Mouse (Mus musculus) hindbrain, embryonic 16.5 days (tissue): ENCODE results near the gene Socs3. TPM values are rescaled to one million over a fixed set of nuclear protein-coding genes. Genes with fewer than 3 reads are reported as not detected.

Source experiments
- ATAC-seq: fragments of 200-750 bp; cut with Nextera tagmentation; 2 replicates; pipeline ENCODE4 v1.8.0; 2017; ENCODE audit warnings: moderate TSS enrichment, moderate library complexity
- H3K27ac ChIP-seq: fragments of 300-500 bp; sonication (generic); 2 replicates; pipeline ENCODE4 v1.5.1; 2014; ENCODE audit warnings: low read depth, mild to moderate bottlenecking, control low read depth, low read length, moderate library complexity
- H3K27me3 ChIP-seq: fragments of 300-500 bp; sonication (generic); replicated peaks from 2 replicates; pipeline ENCODE4 v1.6.1; 2014; ENCODE audit warnings: low read length; ENCODE audit not compliant: control insufficient read depth, insufficient read depth
- H3K36me3 ChIP-seq: fragments of 300-500 bp; sonication (generic); 2 replicates; pipeline ENCODE4 v1.6.1; 2014; ENCODE audit warnings: mild to moderate bottlenecking, low read length, moderate library complexity, mixed read lengths; ENCODE audit not compliant: control insufficient read depth, insufficient read depth
- H3K4me1 ChIP-seq: fragments of 300-500 bp; sonication (generic); 2 replicates; pipeline ENCODE4 v1.6.1; 2014; ENCODE audit warnings: low read depth, low read length; ENCODE audit not compliant: control insufficient read depth, insufficient read depth
- H3K4me2 ChIP-seq: fragments of 300-500 bp; sonication (generic); 2 replicates; pipeline ENCODE4 v1.6.1; 2014; ENCODE audit warnings: mild to moderate bottlenecking, low read length, control low read depth, moderate library complexity
- H3K4me3 ChIP-seq: fragments of 300-500 bp; sonication (generic); 2 replicates; pipeline ENCODE4 v1.5.1; 2014; ENCODE audit warnings: mild to moderate bottlenecking, low read length, control low read depth, moderate library complexity
- H3K9ac ChIP-seq: fragments of 300-500 bp; sonication (generic); 2 replicates; pipeline ENCODE4 v1.6.1; 2014; ENCODE audit warnings: low read depth, mild to moderate bottlenecking, control low read depth, low read length, moderate library complexity
- H3K9me3 ChIP-seq: fragments of 300-500 bp; sonication (generic); 2 replicates; pipeline ENCODE4 v1.6.1; 2014; ENCODE audit warnings: mild to moderate bottlenecking, low read length, moderate library complexity; ENCODE audit not compliant: control insufficient read depth
- WGBS: fragments of 180-500 bp; shearing (Covaris S2); extraction: QIAGEN DNeasy Blood & Tissue Kit; methylation state at CpG from one replicate; pipeline ENCODE4 v1.1.7; 2014; 5-methylcytosine and 5-hydroxymethylcytosine counted together
- polyA plus RNA-seq: library from polyadenylated mRNA; unstranded; fragments of >200 nt; fragmentation: Nextera tagmentation; extraction: Ambion mirVana; gene quantifications from 2 replicates; pipeline ENCODE4 v1.2.1, GENCODE M21; 2015

Socs3 gene
- polyA plus RNA-seq, 1 experiment from 2014 or later: 7.5 TPM

- H3K4me2 ChIP-seq: no peak overlapping the region
- peaks cover 10% of the 10 kb centered on the region for H3K4me1 ChIP-seq
- H3K36me3 ChIP-seq: no peaks in the 10 kb centered on the region
- peaks cover 4% of the 10 kb centered on the region; the same call in 1 of the 2 replicates for H3K27me3 ChIP-seq
- WGBS: 6% methylated on average over 18 of the region's 18 CpGs
- H3K27ac ChIP-seq: peak overlapping the region; percentile 61
- H3K9ac ChIP-seq: no peak overlapping the region
- ATAC-seq: 0 out of 2 replicates have a peak, but pooled peaks have one; percentile 17
- H3K9me3 ChIP-seq: no peaks in the 10 kb centered on the region
- no peak overlapping the region for H3K4me3 ChIP-seq
Measured at GRCm38 (mm10) chr11:117975211-117975967, 5.5 kb upstream of the Socs3 start.

- H3K27me3 ChIP-seq: peaks cover 4% of the 10 kb centered on the region; the same call in 1 of the 2 replicates
- H3K36me3 ChIP-seq: no peaks in the 10 kb centered on the region
- no peaks in the 10 kb centered on the region for H3K9me3 ChIP-seq
- no peak overlapping the region for H3K27ac ChIP-seq
- no peak for ATAC-seq
- peaks cover 13% of the 10 kb centered on the region for H3K4me1 ChIP-seq
- H3K4me2 ChIP-seq: no peak overlapping the region
- whole genome bisulfite sequencing: 26% methylated on average over 14 of the region's 14 CpGs
- H3K4me3 ChIP-seq: no peak overlapping the region
- no peak overlapping the region for H3K9ac ChIP-seq
Measured at GRCm38 (mm10) chr11:117974327-117975125, 4.7 kb upstream of the Socs3 start.

GRCm38 (mm10) chr11:117973569-117973968 is 3.7 kb upstream of the Socs3 start:
- no peak for ATAC-seq
- no peak overlapping the region for H3K9ac ChIP-seq
- H3K27ac ChIP-seq: no peak overlapping the region
- H3K36me3 ChIP-seq: no peaks in the 10 kb centered on the region
- H3K9me3 ChIP-seq: no peaks in the 10 kb centered on the region
- 41% methylated on average over 5 of the region's 5 CpGs for WGBS
- H3K4me3 ChIP-seq: no peak overlapping the region
- H3K4me1 ChIP-seq: peaks cover 13% of the 10 kb centered on the region
- no peak overlapping the region for H3K4me2 ChIP-seq
- peaks cover 4% of the 10 kb centered on the region; the same call in 1 of the 2 replicates for H3K27me3 ChIP-seq

GRCm38 (mm10) chr11:117972656-117973558 is 3.1 kb upstream of the Socs3 start:
- no peak overlapping the region for H3K27ac ChIP-seq
- ATAC-seq: no peak
- no peak overlapping the region for H3K4me3 ChIP-seq
- WGBS: 68% methylated on average over 11 of the region's 11 CpGs
- H3K9ac ChIP-seq: no peak overlapping the region
- no peaks in the 10 kb centered on the region for H3K36me3 ChIP-seq
- H3K27me3 ChIP-seq: peaks cover 4% of the 10 kb centered on the region; the same call in 1 of the 2 replicates
- no peaks in the 10 kb centered on the region for H3K9me3 ChIP-seq
- no peak overlapping the region for H3K4me2 ChIP-seq
- peaks cover 18% of the 10 kb centered on the region for H3K4me1 ChIP-seq

- H3K36me3 ChIP-seq: no peaks in the 10 kb centered on the region
- WGBS: 53% methylated on average over 2 of the region's 2 CpGs
- no peak overlapping the region for H3K9ac ChIP-seq
- H3K9me3 ChIP-seq: no peaks in the 10 kb centered on the region
- ATAC-seq: no peak
- H3K4me1 ChIP-seq: peaks cover 30% of the 10 kb centered on the region
- no peak overlapping the region for H3K4me2 ChIP-seq
- H3K27ac ChIP-seq: no peak overlapping the region
- H3K4me3 ChIP-seq: no peak overlapping the region
- H3K27me3 ChIP-seq: peaks cover 4% of the 10 kb centered on the region; the same call in 1 of the 2 replicates
Measured at GRCm38 (mm10) chr11:117971646-117972242, 1.9 kb upstream of the Socs3 start.

- 55% methylated on average over 5 of the region's 6 CpGs for WGBS
- Histone ChIP-seq H3K4me3 (no peak overlapping the region), H3K9ac (no peak overlapping the region), H3K36me3 (no peaks in the 10 kb centered on the region), H3K27me3 (peaks cover 7% of the 10 kb centered on the region; the same call in 1 of the 2 replicates), H3K27ac (no peak overlapping the region), H3K4me2 (no peak overlapping the region), H3K4me1 (peaks cover 31% of the 10 kb centered on the region), H3K9me3 (no peaks in the 10 kb centered on the region)
- ATAC-seq: no peak
Measured at GRCm38 (mm10) chr11:117971100-117971499, 1.3 kb upstream of the Socs3 start.

GRCm38 (mm10) chr11:117969100-117969944 is 525 bp downstream of the Socs3 start:
- Histone ChIP-seq H3K27ac (peak overlapping the region; percentile 74), H3K4me1 (peaks cover 41% of the 10 kb centered on the region), H3K27me3 (peaks cover 7% of the 10 kb centered on the region; the same call in 1 of the 2 replicates), H3K4me2 (peak overlapping the region; percentile 90), H3K4me3 (peak overlapping the region; percentile 52), H3K9me3 (no peaks in the 10 kb centered on the region), H3K9ac (peak overlapping the region; percentile 71), H3K36me3 (no peaks in the 10 kb centered on the region)
- WGBS: 1% methylated on average over 54 of the region's 65 CpGs
- peak; percentile 91 for ATAC-seq

- peak overlapping the region; percentile 74 for H3K27ac ChIP-seq
- H3K4me1 ChIP-seq: peaks cover 47% of the 10 kb centered on the region
- peak overlapping the region; percentile 71 for H3K9ac ChIP-seq
- H3K4me3 ChIP-seq: peak overlapping the region; percentile 52
- ATAC-seq: peak; percentile 26; the same call in 1 of the 2 replicates
- H3K27me3 ChIP-seq: peaks cover 7% of the 10 kb centered on the region; the same call in 1 of the 2 replicates
- 0% methylated on average over 34 of the region's 34 CpGs for WGBS
- H3K4me2 ChIP-seq: peak overlapping the region; percentile 90
- H3K9me3 ChIP-seq: no peaks in the 10 kb centered on the region
- no peaks in the 10 kb centered on the region for H3K36me3 ChIP-seq
Measured at GRCm38 (mm10) chr11:117968716-117969099, 1.1 kb downstream of the Socs3 start.
